Mouse (Mus musculus): ENCODE measurements at regions not wholly inside any gene's neighbourhood (a gene's known extent, or its start where the extent isn't known, plus 50 kb on each side); places are given as distances from the start of the nearest gene placed in this dataset.

- no peak for DNase-seq (ENCODE audit: extremely low read depth, low read depth, low spot score)
Observed at GRCm38 (mm10) chr13:101824962-101825361, 56.9 kb upstream of the Pik3r1 start.

- DNase-seq (ENCODE audit: extremely low read depth, low read depth, low spot score): no peak
Observed at GRCm38 (mm10) chr13:101831872-101832629, 64.0 kb upstream of the Pik3r1 start.

GRCm38 (mm10) chr13:101834546-101834945 is 66.5 kb upstream of the Pik3r1 start:
- no peak for DNase-seq (ENCODE audit: extremely low read depth, low read depth, low spot score)

- DNase-seq (ENCODE audit: extremely low read depth, low read depth, low spot score): no peak
Observed at GRCm38 (mm10) chr13:101836992-101837391, 69.0 kb upstream of the Pik3r1 start.

GRCm38 (mm10) chr13:101844461-101845440 is 76.7 kb upstream of the Pik3r1 start:
- peak; percentile 95 for DNase-seq (ENCODE audit: extremely low read depth, low read depth, low spot score)

- DNase-seq (ENCODE audit: extremely low read depth, low read depth, low spot score): no peak
Observed at GRCm38 (mm10) chr13:101846016-101846415, 78.0 kb upstream of the Pik3r1 start.

GRCm38 (mm10) chr13:101847879-101848600 is 80.0 kb upstream of the Pik3r1 start:
- peak; percentile 100 for DNase-seq (ENCODE audit: extremely low read depth, low read depth, low spot score)

- DNase-seq (ENCODE audit: extremely low read depth, low read depth, low spot score): no peak
Observed at GRCm38 (mm10) chr13:101848601-101849147, 80.7 kb upstream of the Pik3r1 start.

- no peak for DNase-seq (ENCODE audit: extremely low read depth, low read depth, low spot score)
Observed at GRCm38 (mm10) chr13:101849416-101849815, 81.4 kb upstream of the Pik3r1 start.

- no peak for DNase-seq (ENCODE audit: extremely low read depth, low read depth, low spot score)
Observed at GRCm38 (mm10) chr13:101851329-101851728, 83.3 kb upstream of the Pik3r1 start.

GRCm38 (mm10) chr13:101852960-101853359 is 84.9 kb upstream of the Pik3r1 start:
- no peak for DNase-seq (ENCODE audit: extremely low read depth, low read depth, low spot score)

GRCm38 (mm10) chr13:101855141-101855540 is 87.1 kb upstream of the Pik3r1 start:
- DNase-seq (ENCODE audit: extremely low read depth, low read depth, low spot score): no peak

- DNase-seq (ENCODE audit: extremely low read depth, low read depth, low spot score): no peak
Observed at GRCm38 (mm10) chr13:101860704-101861103, 92.7 kb upstream of the Pik3r1 start.

- DNase-seq (ENCODE audit: extremely low read depth, low read depth, low spot score): no peak
Observed at GRCm38 (mm10) chr13:101862011-101862410, 94.0 kb upstream of the Pik3r1 start.

GRCm38 (mm10) chr13:101863015-101863414 is 95.0 kb upstream of the Pik3r1 start:
- DNase-seq (ENCODE audit: extremely low read depth, low read depth, low spot score): peak; percentile 50

GRCm38 (mm10) chr13:101863602-101864001 is 95.6 kb upstream of the Pik3r1 start:
- DNase-seq (ENCODE audit: extremely low read depth, low read depth, low spot score): no peak

- peak; percentile 77 for DNase-seq (ENCODE audit: extremely low read depth, low read depth, low spot score)
Observed at GRCm38 (mm10) chr13:101866843-101867242, 98.8 kb upstream of the Pik3r1 start.

GRCm38 (mm10) chr13:101874761-101875160 is 106.7 kb upstream of the Pik3r1 start:
- DNase-seq (ENCODE audit: extremely low read depth, low read depth, low spot score): no peak

GRCm38 (mm10) chr13:101876069-101876468 is 108.1 kb upstream of the Pik3r1 start:
- no peak for DNase-seq (ENCODE audit: extremely low read depth, low read depth, low spot score)

- no peak for DNase-seq (ENCODE audit: extremely low read depth, low read depth, low spot score)
Observed at GRCm38 (mm10) chr13:101876601-101877000, 108.6 kb upstream of the Pik3r1 start.

- no peak for DNase-seq (ENCODE audit: extremely low read depth, low read depth, low spot score)
Observed at GRCm38 (mm10) chr13:101878168-101878567, 110.2 kb upstream of the Pik3r1 start.
